Mouse (Mus musculus) kidney, adult 9 months (tissue): Measurements from ENCODE around the gene Adcy1.

Source experiments
- DNase-seq: peaks from one replicate; pipeline ENCODE4 v3.0.0; 2022

Gene Adcy1

DNA sequence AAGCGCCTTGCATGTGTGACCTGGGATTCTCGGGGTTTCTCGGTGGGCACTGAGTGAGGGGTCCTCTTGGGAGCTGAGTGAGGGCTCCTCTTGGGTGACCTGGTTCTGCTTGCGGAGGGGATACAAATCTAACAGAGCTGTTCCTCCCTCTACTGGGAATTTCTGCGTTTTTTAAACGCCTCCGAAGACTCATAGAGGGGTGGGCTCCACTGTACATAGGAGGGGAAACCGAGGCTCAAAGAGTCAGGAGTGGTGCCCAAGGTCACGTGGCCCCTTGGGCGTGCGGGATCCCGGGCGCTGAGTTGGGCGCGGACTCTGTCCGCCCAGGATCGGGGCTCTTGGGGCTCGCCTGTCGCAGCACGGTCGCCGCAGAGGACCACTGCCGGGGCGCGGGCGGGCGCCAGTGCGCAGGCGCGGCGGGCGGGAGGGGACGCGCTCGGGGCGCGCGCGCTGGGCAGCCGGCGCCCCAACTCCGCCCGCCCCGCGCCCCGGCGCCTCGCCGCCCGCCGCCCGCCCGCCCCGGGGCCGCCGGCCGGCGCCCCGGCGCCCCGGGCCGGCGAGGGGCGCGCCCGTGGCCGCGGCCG lies at the start of gene Adcy1:
Gene Adcy1, plus strand, starts transcription at position 489 of the 584 bp plus-strand sequence.
- DNase-seq = no peak

DNA sequence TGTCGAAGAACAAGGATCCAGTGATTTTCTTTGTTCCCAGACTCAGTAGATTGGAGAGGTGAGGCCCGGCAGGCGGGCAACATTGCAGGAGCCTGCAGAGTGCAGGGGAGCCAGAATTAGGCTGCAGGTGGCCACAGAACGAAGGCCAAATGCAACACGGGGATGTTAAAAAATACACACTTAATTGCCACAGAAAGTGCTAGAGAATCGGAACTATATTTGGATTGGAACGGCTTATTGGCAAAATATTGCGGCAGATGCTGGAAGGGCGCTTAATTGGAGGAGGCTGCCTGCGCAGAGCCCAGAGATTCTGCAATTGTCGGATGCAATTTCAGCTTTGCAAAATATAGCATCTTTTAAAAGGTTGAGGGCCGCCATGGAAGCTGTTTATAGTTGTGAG lies 46.4 kb upstream of the Adcy1 start:
- no peak for DNase-seq

DNA sequence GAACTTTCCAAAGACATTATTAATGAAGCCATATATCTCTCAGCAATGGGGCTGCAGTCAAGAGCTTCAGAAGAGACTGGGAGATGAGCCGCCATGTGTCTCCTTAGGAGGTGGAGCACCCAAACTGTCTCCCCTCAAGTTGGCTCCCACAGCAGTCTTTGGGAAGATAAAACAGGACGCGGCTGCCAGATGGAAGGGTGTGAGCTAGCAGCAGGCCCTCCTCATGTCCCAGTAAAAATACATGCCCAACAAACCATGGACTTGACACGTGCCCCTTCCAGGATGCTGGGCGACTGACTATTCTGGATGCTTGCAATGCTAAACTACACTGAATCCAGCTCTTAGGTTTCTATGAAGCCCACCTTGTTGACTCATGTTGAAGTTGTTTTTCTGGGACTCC lies 45.2 kb upstream of the Adcy1 start:
- no peak for DNase-seq

DNA sequence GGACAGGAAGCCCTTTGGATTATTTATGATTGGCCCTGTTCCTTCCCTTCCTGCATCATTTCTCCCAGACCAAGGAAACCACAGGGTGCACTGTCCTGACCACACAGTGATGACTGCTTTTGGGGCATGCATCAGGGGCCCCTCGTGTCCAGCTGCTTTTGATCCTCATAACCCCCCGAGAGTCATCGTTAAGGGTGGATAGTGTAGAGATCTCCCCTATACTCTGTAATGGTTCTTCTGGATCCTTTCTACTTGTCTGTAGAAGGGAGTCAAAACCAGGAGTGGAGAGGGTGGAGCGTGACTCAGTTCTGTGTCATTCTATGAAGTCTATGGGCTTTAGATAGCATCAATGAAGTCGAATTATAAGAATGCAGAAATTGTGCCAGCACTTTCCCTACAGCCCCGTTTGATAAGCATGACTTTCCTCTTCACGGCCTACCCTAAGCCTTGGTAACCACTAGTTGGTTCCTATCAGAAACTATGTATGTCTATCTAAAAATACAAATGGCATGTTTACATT lies 44.2 kb upstream of the Adcy1 start:
- DNase-seq = no peak

DNA sequence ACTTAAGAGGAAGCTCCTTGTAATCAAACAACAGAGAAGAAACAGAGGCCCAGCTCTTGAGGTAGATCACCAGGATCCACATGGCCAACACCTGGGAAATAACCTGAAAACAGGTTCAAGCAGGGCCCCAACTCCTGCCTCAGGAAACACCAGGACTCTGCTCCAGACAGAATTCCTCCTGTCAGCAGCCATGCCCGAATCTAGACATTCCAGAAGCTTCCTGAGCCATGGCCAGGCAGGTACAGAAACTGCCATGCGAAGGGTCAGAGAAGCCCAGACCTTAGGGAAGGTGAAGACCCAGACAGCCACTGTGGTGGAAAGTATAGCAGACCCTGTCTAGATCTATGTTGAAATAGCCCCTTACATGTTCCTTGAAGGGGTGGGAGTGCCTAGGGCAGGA lies 30.2 kb upstream of the Adcy1 start:
- DNase-seq = peak; percentile 25

DNA sequence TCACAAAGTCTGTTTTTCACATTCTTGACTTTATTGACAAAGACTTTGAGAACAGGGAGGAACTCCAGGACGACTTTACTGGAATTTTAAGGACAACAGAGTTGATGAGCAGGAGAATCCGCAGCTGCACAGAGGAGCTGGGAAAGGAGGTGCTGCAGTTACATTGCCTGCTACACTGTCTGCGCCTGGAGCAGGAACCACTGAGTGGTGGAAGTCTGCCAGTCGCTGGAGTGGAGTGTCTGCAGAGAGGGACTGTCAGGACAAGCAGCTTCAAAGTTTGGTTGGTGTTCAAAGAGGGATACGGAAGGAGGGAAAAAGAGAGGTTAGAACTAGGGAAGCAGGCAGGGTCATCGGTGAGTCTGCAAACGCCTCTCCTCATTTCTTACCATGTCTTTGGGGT lies 23.6 kb upstream of the Adcy1 start:
- DNase-seq = no peak

DNA sequence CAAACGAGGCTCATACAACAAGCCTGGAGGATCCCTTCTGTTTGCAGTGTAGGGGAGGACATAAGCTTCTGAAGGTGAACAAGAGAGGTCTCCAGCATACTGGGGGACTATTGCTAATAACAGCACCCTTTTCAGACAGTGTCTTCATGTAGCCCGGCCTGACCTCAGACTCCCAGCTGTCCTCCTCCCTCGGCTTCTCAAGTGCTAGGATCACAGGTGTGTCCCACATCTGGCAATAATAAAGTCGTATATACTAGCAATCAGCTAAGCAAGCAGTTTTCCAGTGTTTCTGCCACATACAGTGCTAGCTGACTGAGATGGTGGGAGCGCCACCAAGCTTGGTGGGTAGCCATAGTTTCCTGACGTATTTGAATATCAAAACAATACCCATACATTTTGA lies 22.5 kb upstream of the Adcy1 start:
- DNase-seq = no peak

DNA sequence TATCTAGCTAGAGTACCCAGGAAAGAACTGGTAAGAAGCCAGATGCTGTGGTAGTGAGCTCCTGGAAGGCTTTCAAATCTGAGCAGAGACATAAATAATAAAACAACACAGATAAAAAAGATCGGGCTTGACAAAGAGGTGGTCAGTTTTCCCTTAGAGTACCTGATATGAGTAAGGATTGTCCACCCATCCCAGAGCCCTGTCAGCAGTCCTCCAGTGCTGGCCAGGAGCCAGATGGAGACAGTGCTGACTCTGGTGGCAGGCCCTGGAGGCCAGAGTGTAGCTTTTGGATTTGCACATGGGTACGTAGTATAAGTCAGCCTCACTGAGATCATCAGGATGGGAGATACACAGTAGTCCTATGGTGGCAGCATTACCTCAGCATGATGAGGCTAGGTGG lies 16.1 kb upstream of the Adcy1 start:
- DNase-seq = no peak

DNA sequence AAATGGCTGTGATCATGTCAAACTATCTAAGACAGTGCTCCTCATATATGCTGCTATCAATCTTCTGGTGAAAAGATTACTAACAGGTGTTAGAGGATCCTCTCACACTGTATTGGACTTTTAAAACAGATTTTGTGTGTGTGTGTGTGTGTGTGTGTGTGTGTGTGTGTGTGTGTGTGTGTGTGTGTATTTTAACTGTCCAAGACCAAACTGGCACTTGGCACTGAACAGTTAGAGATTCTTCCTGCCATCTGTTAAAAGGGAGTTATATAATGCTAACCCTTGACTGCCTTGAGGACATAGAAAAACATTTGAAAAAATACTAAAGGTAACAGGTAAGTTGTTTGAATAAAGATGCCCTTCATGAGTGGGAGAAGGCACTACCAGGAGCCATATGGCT lies 15.7 kb upstream of the Adcy1 start:
- no peak for DNase-seq

DNA sequence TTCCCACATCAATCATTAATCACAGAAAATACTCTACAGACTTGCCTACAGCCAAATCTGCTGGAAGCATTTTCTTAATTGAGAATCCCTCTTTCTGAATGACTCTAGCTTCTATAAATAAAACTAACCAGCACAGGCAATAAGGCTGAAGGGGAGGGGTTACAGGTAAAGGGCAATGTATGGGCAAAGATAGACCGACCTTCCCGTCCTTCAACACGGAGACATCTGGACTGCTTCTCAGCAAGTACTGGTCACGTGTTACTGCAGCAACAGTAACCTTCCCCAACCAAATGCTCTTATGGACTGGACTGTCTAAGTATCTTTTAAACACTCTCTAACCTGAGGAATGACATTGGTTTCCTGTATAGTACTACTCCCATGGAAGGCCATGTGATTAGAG lies 9.6 kb upstream of the Adcy1 start:
- DNase-seq = no peak

DNA sequence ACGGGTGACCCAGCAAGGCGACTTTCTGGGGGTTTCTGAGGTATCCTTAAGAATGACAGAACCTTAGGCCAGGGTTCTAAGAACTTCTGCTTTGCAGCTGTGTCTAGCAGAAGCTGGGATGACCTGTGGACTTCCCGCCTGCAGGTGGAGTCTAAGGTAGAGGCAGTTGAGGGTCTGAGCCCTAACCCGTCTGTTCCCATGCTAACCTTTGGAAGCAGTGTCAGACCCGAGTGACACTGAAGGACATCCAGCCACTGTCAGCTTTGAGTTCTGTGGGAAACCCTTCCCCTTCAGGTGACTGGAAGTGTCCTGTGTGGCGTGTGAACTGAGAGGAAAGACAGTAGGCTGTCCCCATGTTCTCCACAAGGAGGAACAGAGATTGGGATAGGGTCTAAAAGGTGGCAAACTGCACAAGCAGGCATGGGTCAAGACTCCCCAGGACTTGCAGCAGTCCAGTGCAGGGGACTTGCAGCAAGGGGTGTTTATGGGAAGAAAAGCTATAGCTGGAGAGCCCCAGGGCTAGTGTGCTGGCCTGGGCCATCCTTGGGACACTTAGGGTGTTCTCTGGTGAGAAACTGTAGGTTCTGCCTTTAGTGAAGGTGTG lies 8.5 kb upstream of the Adcy1 start:
- no peak for DNase-seq

DNA sequence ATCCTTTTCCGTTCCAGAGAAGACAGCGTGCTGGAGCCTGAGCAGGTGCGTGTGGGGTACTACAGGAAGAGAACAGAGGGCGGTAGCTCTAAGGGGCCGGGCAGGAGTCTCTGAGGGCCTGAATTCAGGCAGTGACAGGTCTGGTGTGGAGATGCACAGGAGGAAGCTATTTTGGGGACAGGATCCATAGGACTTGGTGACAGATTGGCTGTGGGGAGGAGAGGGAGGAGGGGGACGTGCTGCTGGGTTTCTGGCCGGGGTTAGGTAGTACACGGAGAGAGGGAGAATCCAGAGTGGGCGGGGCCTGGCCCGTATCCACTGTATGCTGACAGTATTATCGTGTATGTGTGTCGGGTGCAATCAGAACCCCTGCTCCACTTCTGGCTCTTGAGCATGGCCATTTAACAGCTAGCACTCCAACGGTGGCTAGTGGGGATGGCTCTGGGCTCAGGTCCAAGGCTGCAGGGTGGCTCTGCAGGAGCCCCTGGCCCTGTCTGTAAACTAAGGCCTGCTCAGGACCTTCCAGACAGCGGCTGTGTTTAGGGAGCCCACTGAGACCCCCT lies 7.8 kb upstream of the Adcy1 start:
- DNase-seq = no peak

DNA sequence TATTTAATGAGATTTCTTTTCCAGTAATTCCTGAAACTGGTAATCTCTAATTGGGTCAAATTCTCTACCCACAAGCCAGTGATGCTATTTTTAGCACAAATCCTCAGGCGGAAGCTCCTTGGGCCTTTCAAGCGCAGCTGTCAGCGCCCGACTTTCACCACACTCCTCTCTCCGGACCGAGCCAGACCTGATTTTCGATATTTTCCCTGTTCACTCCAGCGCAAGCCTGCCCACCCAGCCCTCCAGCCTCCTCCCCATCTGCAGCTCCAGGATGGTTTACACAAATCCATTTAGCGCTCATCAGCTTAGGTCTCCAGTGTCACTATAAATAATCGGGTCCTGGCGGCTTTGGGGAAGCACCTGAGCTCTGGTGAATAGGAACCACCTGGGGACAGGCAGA lies 7.2 kb upstream of the Adcy1 start:
- no peak for DNase-seq

DNA sequence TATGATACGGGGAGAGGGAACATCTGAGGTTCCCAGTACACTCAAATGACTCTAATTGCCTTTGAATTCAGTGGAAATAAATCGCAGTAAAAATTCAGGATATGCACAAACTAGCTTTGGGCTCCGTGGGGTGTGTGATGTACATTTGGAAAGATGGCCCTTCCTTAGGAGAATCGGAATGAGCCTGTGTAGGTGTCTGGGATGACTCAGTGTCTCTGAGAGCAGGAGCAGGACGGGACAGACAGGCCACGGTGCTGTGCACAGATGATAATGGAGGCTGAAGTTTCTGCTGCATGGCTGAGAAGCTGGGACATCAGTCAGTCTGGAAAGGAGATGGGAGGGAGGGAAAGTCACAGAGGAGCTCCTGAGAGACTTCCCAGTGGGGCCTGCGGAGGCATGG lies 5.5 kb upstream of the Adcy1 start:
- DNase-seq = no peak

DNA sequence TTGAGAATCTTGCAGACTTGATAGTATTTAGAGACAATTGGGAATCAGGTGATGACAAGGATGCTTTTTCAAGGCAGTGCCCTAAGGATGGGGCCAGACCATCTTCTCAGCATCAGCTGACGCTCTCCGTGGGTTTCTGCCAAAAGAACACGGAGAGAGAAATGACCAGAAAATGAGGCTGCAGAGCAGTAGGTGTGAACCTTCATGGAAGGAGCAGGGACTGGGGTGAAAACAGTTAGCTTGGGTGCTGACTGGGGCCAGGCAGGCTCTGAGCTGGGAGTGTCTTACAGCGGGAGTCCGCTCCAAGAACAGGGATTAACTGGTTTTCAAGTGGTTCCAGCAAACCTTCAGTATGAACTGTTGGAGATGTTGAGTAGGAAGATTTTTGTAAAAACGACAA lies 1.3 kb upstream of the Adcy1 start:
- DNase-seq = no peak

DNA sequence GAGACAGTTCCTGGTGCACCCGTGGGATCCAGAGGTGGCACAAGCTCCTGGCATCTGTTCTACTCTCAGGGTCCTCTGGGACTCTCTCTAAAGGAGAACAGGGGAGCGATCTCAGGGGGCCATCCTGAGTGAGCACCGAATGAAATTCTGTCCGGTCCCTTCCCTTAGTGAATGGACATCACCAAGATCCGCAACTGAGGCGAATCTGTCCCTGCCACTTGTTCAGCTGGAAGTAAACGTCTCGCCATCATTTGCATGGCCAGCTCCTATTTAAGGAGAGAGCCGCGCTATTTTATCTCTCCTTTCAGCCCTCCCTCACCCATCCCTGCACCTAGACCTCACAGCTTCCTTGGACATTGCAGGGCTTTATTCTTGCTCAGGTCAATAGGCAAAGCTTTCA lies 723 bp upstream of the Adcy1 start:
- no peak for DNase-seq

DNA sequence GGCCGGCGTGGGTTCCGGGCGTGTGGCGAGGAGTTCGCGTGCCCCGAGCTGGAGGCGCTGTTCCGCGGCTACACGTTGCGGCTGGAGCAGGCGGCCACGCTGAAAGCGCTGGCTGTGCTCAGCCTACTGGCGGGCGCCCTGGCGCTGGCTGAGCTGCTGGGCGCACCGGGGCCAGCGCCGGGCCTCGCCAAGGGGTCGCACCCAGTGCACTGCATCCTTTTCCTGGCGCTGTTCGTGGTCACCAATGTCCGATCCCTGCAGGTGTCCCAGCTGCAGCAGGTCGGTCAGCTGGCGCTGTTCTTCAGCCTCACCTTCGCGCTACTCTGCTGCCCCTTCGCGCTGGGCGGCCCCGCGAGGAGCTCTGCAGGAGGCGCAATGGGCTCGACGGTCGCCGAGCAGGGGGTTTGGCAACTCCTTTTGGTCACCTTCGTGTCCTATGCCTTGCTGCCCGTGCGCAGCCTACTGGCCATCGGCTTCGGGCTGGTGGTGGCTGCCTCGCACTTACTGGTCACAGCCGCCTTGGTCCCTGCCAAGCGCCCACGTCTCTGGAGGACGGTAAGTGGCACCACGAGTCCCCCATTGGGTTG lies 485 bp downstream of the Adcy1 start:
- DNase-seq = peak; percentile 22

DNA sequence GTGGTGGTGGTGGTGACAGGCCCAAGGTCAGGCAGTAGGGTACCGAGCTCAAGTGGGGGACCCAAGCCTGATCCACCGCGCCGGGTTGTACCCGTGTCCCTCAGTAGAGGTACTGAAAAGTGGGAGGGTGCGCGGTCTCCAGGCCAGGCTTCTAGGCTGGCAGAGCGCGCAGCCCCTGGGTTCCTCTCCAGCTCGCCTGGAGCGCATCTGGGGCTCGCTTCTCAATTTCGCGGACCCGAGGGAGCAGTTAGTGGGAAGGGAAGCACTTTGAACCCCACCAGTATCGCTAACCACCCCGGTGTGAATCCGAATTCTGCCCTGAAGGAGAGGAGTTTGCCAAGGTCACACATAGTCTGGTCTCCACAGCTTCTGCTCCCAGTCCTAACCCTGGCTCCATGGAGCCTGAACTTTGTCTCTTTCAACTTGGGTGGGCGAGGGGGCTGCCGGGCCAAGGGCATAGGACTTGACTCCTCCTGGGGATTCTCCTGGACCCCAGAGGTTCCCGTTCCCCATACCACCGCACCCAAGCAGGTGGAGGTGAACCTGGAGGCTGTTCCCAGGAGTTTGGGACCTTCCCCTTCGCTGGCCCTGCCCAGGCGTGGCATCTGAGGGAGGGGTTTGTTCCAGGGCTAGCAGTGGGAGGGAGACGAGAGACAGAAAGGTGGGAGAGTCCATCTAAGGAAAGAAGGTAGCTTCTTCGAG lies 1.3 kb downstream of the Adcy1 start:
- DNase-seq = peak; percentile 3

DNA sequence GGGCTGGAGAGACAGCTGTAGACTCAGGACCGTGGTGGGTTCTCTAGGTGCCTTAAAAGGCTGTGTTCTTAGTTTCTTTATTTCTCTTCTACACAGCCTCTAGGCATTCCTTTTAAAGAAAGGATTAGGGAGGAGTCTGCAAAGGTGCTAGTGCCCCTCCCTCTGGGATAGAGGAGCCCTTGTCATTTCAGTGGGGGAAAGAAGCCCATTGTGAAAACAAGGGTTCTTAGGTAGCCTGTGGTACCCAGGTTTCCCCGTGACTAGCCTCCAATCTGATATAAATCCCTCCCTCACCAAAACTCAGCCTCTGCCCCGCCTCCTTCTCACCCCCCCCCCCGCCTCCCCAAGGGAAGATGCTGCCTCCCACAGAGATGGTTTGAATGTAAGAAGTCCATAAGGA lies 2.1 kb downstream of the Adcy1 start:
- no peak for DNase-seq

DNA sequence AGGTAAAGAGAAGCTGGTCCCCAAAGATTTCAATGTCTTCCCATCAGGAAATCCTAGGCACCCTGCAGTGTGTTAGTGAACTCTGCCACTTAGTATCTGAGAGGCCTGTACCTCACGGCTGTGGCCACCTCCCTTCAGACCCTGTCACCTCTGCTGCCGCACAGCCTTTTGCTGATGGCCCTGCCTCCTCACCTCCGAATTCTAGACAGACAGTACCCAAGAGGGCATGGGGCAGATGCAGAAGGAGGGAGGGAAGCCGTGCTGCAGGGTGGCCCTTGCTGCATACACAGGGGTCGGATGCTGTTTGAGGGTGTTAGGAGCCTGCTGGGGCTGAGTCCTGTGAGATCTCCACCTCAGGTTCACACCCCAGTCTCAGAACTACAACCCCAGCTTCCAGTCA lies 2.6 kb downstream of the Adcy1 start:
- no peak for DNase-seq

DNA sequence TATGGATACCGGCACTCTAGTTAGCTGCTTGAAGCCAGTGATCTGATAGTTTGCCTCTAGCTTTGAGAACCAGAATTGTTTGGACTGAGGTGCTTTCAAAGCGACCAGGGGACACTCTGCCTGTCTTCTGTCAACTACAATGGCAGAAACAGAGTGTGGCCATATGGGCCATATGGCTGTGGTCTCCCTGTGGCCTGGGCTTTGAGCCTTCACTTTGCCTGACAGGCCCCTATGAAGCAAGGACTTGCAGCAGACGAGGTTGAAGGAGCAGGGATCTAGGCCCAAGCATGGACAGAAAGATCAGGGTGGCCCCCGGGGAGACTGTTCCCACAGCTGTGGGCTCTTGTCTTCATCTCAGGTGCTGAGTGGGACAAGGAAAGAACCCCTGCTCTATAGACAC lies 4.0 kb downstream of the Adcy1 start:
- DNase-seq = no peak

DNA sequence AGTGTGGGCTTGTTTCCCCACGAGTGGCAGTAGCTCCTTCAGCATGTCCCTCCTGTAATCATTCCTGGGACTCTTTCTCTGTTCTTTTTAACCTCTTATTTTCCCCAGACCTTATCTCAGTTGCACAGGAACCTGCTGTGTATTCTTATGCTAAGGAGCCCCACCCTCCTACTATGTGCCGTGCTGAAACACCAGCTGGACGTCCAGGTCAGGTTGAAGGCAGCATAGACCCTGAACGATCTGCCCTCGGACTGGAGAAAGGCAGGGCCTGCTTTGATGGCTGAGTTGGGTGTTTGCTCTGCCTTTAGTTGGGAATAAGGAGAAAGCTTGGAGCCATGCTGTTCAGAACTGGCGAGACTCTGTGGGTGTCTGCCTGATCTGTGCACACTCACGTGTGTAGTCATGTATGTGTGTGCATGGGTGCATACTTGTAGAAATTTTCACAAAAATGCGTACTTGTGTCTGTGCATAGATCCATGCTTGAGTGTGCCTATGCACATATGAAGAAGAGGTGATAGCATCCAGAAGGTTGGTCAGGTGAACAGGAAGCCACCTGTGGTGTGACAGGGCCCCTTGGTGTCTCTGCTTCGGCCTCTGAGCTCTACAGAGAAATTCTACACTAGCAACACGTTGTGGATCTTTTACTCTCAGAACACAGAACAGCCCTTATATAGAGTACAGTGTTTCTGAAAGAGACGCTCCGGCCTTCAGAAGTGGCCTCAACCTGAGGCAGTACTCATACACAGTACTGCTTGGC lies 5.4 kb downstream of the Adcy1 start:
- no peak for DNase-seq

DNA sequence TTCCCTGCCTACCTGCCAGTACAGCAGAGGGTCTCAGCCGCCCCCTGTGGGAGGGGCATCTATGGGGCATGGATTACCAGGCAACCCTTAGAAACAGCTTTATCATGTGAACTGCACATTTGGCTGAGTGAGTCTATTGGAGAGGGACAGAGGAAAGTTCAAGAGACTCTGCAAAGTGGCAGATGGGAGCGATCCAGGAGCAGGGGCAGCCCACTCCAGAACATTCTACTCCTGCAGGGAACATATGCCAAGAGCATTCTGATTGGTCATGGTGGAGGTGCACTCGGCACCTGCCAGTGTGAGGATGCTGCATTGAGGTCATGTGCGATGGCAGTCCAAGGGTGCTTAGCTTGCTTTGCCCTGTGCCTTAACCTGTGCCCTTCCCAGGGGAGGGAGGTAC lies 6.5 kb downstream of the Adcy1 start:
- DNase-seq = no peak
